Mouse (Mus musculus) stomach, postnatal 0 days (tissue): Measurements from ENCODE around the gene Parp16. TPM values are rescaled to one million over a fixed set of nuclear protein-coding genes. Genes with fewer than 3 reads are reported as not detected.

ENCODE experiments used
- ATAC-seq: fragments of 200-750 bp; cut with Nextera tagmentation; 2 replicates; pipeline ENCODE4 v1.8.0; 2017; ENCODE audit not compliant: low FRiP score, low TSS enrichment
- DNase-seq: peaks from one replicate; pipeline ENCODE4 v3.0.0-alpha.2; 2016; ENCODE audit warnings: low spot score
- H3K27ac ChIP-seq: fragments of 300-500 bp; sonication (generic); replicated peaks from 2 replicates; pipeline ENCODE4 v1.5.1; 2014; ENCODE audit warnings: mild to moderate bottlenecking, control low read depth
- H3K27me3 ChIP-seq: fragments of 300-500 bp; sonication (generic); 2 replicates; pipeline ENCODE4 v1.6.1; 2014; ENCODE audit warnings: low read length; ENCODE audit not compliant: control insufficient read depth, insufficient read depth
- H3K36me3 ChIP-seq: fragments of 300-500 bp; sonication (generic); 2 replicates; pipeline ENCODE4 v1.6.1; 2014; ENCODE audit warnings: low read length, mixed read lengths; ENCODE audit not compliant: control insufficient read depth, insufficient read depth
- H3K4me1 ChIP-seq: fragments of 300-500 bp; sonication (generic); replicated peaks from 2 replicates; pipeline ENCODE4 v1.6.1; 2014; ENCODE audit warnings: antibody characterized with exemption; ENCODE audit not compliant: control insufficient read depth, insufficient read depth
- H3K4me2 ChIP-seq: fragments of 300-500 bp; sonication (generic); replicated peaks from 2 replicates; pipeline ENCODE4 v1.6.1; 2014; ENCODE audit warnings: low read depth, mild to moderate bottlenecking, control low read depth, moderate library complexity
- H3K4me3 ChIP-seq: fragments of 300-500 bp; sonication (generic); 2 replicates; pipeline ENCODE4 v1.5.1; 2014; ENCODE audit warnings: low read depth, low read length, control low read depth
- H3K9ac ChIP-seq: fragments of 300-500 bp; sonication (generic); 2 replicates; pipeline ENCODE4 v1.6.1; 2014; ENCODE audit warnings: mild to moderate bottlenecking, low read length, control low read depth, mixed read lengths
- H3K9me3 ChIP-seq: fragments of 300-500 bp; sonication (generic); 2 replicates; pipeline ENCODE4 v1.6.1; 2016; ENCODE audit warnings: low read length; ENCODE audit not compliant: control insufficient read depth
- CTCF ChIP-seq: IDR thresholded peaks from 2 replicates; pipeline ENCODE4 v1.5.1; 2016; ENCODE audit warnings: antibody characterized with exemption, low read depth, mild to moderate bottlenecking, moderate library complexity
- EP300 ChIP-seq: optimal IDR thresholded peaks from 2 replicates; pipeline ENCODE3; 2016; ENCODE audit warnings: antibody characterized with exemption
- WGBS: fragments of 180-500 bp; shearing (Covaris S2); extraction: QIAGEN DNeasy Blood & Tissue Kit; methylation state at CpG from one replicate; pipeline ENCODE4 v1.1.7; 2014; 5-methylcytosine and 5-hydroxymethylcytosine counted together
- polyA plus RNA-seq: library from polyadenylated mRNA; unstranded; fragments of >200 nt; fragmentation: Nextera tagmentation; extraction: Ambion mirVana; gene quantifications from 2 replicates; pipeline ENCODE4 v1.2.1, GENCODE M21; 2015

The Parp16 gene
- polyA plus RNA-seq, 1 experiment from 2014 or later, result 5.0 TPM

GRCm38 (mm10) chr9:65257218-65257910 lies 62.2 kb downstream of the Parp16 start:
- no peak for DNase-seq
- Histone ChIP-seq H3K36me3 (no peaks in the 10 kb centered on the region), H3K9me3 (no peaks in the 10 kb centered on the region), H3K27me3 (no peaks in the 10 kb centered on the region), H3K27ac (no peak overlapping the region), H3K4me1 (no peaks in the 10 kb centered on the region), H3K9ac (no peak overlapping the region), H3K4me3 (no peak overlapping the region), H3K4me2 (no peak overlapping the region)
- no peak for TF ChIP-seq EP300
- TF ChIP-seq CTCF, result no peak
- WGBS, result 68% methylated on average over 9 of the region's 9 CpGs
- ATAC-seq, result no peak

DNA sequence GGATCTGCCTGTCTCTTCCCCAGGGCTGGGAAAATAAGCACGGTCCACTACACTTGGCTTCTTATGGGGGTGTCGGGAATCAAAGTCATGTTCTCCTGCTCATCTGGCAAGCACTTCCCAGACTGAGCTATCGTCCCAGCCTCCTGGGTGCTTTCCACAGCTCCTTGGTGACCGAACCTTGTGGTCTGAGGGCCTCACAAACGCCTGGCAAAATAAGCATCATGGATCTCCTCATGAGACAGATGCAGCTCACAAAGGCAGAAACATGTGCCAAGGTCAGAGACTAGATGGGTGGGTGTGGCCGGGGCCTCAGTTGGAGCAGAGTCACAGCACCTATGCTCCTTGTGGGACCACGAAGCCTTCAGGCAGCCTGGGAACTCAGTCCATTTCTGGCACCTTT lies 64.2 kb downstream of the Parp16 start:
- Histone ChIP-seq H3K4me3 (no peak overlapping the region), H3K9ac (no peak overlapping the region), H3K27ac (no peak overlapping the region), H3K9me3 (no peaks in the 10 kb centered on the region), H3K27me3 (no peaks in the 10 kb centered on the region), H3K4me1 (no peaks in the 10 kb centered on the region), H3K36me3 (no peaks in the 10 kb centered on the region), H3K4me2 (no peak overlapping the region)
- no peak for ATAC-seq
- TF ChIP-seq EP300 (no peak), CTCF (no peak)
- 80% methylated on average over 7 of the region's 7 CpGs for WGBS
- no peak for DNase-seq

DNA sequence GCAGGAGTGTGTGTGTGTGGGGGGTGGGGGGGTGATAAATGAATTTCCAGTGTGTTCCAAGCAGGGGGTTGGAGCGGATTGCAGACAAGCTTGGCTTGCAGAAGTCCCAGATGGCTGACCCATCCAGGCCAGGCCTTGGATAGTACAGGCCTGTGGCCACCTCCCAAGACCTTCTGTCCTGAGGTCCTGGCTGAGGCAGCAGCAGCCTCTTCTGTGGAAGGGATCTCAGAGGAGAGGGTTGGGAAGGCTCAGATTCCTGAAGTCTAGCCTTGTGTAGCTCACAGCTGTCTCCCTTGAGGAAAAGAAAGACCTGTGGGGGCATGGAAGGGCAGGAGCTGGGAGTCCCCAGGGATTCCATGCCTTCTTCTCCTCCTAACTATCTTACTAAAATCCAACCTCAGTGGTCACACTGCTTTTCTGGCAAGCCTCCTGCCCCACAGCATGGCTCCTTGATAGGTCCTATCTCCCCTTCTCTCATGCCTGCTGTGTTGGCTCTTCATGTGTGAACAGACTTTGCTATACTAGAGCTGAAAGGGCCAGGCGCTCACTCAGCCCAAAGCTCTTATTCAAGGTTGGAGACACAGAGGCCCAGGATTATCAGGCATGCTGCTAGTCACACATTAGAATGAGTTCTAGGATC lies 66.6 kb downstream of the Parp16 start:
- TF ChIP-seq EP300, result no peak
- TF ChIP-seq CTCF, result no peak
- Histone ChIP-seq H3K9me3 (no peaks in the 10 kb centered on the region), H3K36me3 (no peaks in the 10 kb centered on the region), H3K4me3 (no peak overlapping the region), H3K9ac (no peak overlapping the region), H3K4me1 (no peaks in the 10 kb centered on the region), H3K4me2 (no peak overlapping the region), H3K27me3 (no peaks in the 10 kb centered on the region), H3K27ac (no peak overlapping the region)
- no peak for ATAC-seq
- WGBS, result 73% methylated on average over 2 of the region's 2 CpGs
- no peak for DNase-seq

DNA sequence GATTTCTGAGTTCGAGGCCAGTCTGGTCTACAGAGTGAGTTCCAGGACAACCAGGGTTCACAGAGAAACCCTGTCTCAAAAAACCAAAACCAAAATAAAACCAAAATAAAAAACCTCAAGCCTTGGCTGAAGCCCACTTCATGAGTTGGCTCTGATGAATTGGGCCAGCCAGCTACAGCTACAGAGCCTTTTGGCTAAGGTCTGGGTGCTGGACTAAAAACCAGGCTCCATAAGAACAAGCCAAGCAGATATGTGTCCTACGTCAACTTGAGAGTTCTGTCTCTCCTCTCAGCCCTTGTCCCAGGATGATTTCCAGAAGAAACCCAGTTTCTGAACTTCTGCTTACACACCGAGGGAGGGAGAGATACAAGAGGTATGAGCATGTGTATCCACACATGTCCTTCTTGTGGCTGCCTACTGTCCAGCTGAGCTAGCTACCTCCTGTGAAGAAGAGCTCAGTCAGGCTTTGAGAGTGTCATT lies 67.5 kb downstream of the Parp16 start:
- H3K4me3 ChIP-seq, result no peak overlapping the region
- H3K9me3 ChIP-seq, result no peaks in the 10 kb centered on the region
- no peak overlapping the region for H3K27ac ChIP-seq
- 89% methylated on average over 3 of the region's 3 CpGs for WGBS
- ATAC-seq (no peak), DNase-seq (no peak)
- H3K4me2 ChIP-seq, result no peak overlapping the region
- no peaks in the 10 kb centered on the region for H3K4me1 ChIP-seq
- no peak overlapping the region for H3K9ac ChIP-seq
- H3K36me3 ChIP-seq, result no peaks in the 10 kb centered on the region
- no peaks in the 10 kb centered on the region for H3K27me3 ChIP-seq
- TF ChIP-seq CTCF (no peak), EP300 (no peak)

DNA sequence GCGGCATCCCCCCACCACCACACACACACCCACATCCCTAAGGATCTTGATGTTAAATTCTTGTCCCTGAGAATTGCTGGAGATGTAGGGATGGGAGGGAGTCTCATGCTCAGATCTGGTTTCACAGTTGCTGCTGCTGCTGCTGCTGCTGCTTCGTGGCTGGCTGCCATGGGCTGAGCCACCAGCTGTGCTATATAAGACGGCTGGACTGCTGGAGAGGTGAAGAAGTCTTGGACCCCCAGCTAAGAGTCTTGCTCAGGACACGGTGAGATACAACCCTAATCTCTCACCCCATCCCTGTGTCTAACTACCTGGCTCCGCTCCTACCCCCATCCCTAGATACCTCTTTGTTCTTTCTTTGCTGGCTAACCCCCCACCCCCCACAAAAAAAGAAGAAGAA lies 69.8 kb downstream of the Parp16 start, which contains the start of gene Cilp:
Cilp (plus strand) TSS at position 222 of the 400 bp plus-strand sequence.
- TF ChIP-seq EP300, result no peak
- TF ChIP-seq CTCF, result no peak
- no peak within 1 kb of the TSS for H3K9ac ChIP-seq
- H3K4me3 ChIP-seq, result no peak within 1 kb of the TSS
- H3K9me3 ChIP-seq, result no peaks in the 10 kb centered on the region
- no peaks in the 10 kb centered on the region for H3K36me3 ChIP-seq
- DNase-seq (no peak), ATAC-seq (peak; percentile 56; the same call in 1 of the 2 replicates)
- WGBS, result 50% methylated on average over 5 of the region's 5 CpGs
- H3K4me1 ChIP-seq, result no peaks in the 10 kb centered on the region
- H3K4me2 ChIP-seq, result no peak within 1 kb of the TSS; the same call in 1 of the 2 replicates
- peak within 1 kb of the TSS; percentile 8; the same call in 1 of the 2 replicates for H3K27ac ChIP-seq
- H3K27me3 ChIP-seq, result no peaks in the 10 kb centered on the region
